Mouse (Mus musculus) hindbrain, embryonic 11.5 days (tissue): Measurements from ENCODE around the gene Ryr1. TPM values are rescaled to one million over a fixed set of nuclear protein-coding genes. Genes with fewer than 3 reads are reported as not detected.
"Not testable (repeated sequence)": the region's sequence is repeated elsewhere in the genome, so short reads cannot be mapped to it uniquely, and the experiment has no call there.

Experiments
- ATAC-seq: fragments of 200-750 bp; cut with Nextera tagmentation; 2 replicates; pipeline ENCODE4 v1.8.0; 2017; ENCODE audit warnings: mild to moderate bottlenecking, moderate TSS enrichment, moderate library complexity; ENCODE audit not compliant: low FRiP score
- DNase-seq: peaks from one replicate; pipeline ENCODE4 v3.0.0-alpha.2; 2015; ENCODE audit warnings: low spot score
- H3K27ac ChIP-seq: fragments of 300-500 bp; sonication (generic); 2 replicates; pipeline ENCODE4 v1.5.1; 2014; ENCODE audit warnings: mild to moderate bottlenecking, low read depth, low read length
- H3K27me3 ChIP-seq: fragments of 300-500 bp; sonication (generic); 2 replicates; pipeline ENCODE4 v1.6.1; 2014; ENCODE audit warnings: mild to moderate bottlenecking, low read length, moderate library complexity, mixed read lengths; ENCODE audit not compliant: control insufficient read depth, insufficient read depth
- H3K36me3 ChIP-seq: fragments of 300-500 bp; sonication (generic); 2 replicates; pipeline ENCODE4 v1.6.1; 2014; ENCODE audit warnings: mild to moderate bottlenecking, low read length, moderate library complexity, mixed read lengths; ENCODE audit not compliant: control insufficient read depth, insufficient read depth
- H3K4me1 ChIP-seq: fragments of 300-500 bp; sonication (generic); replicated peaks from 2 replicates; pipeline ENCODE4 v1.6.1; 2014; ENCODE audit warnings: low read length, mixed read lengths; ENCODE audit not compliant: control insufficient read depth, insufficient read depth
- H3K4me2 ChIP-seq: fragments of 300-500 bp; sonication (generic); replicated peaks from 2 replicates; pipeline ENCODE4 v1.6.1; 2014; ENCODE audit warnings: mild to moderate bottlenecking, low read depth, low read length
- H3K4me3 ChIP-seq: fragments of 300-500 bp; sonication (generic); 2 replicates; pipeline ENCODE4 v1.5.1; 2014; ENCODE audit warnings: low read depth, low read length
- H3K9ac ChIP-seq: fragments of 300-500 bp; sonication (generic); 2 replicates; pipeline ENCODE4 v1.6.1; 2014; ENCODE audit warnings: low read depth, low read length
- H3K9me3 ChIP-seq: fragments of 300-500 bp; sonication (generic); 2 replicates; pipeline ENCODE4 v1.6.1; 2016; ENCODE audit warnings: low read length; ENCODE audit not compliant: control insufficient read depth
- WGBS: fragments of 180-500 bp; shearing (Covaris S2); extraction: QIAGEN DNeasy Blood & Tissue Kit; methylation state at CpG from one replicate; pipeline ENCODE4 v1.1.7; 2014; 5-methylcytosine and 5-hydroxymethylcytosine counted together
- polyA plus RNA-seq: library from polyadenylated mRNA; unstranded; fragments of >200 nt; fragmentation: Nextera tagmentation; extraction: Ambion mirVana; gene quantifications from 2 replicates; pipeline ENCODE4 v1.2.1, GENCODE M21; 2014

Gene Ryr1
- polyA plus RNA-seq, 1 experiment from 2014 or later = 1.1 TPM

DNA sequence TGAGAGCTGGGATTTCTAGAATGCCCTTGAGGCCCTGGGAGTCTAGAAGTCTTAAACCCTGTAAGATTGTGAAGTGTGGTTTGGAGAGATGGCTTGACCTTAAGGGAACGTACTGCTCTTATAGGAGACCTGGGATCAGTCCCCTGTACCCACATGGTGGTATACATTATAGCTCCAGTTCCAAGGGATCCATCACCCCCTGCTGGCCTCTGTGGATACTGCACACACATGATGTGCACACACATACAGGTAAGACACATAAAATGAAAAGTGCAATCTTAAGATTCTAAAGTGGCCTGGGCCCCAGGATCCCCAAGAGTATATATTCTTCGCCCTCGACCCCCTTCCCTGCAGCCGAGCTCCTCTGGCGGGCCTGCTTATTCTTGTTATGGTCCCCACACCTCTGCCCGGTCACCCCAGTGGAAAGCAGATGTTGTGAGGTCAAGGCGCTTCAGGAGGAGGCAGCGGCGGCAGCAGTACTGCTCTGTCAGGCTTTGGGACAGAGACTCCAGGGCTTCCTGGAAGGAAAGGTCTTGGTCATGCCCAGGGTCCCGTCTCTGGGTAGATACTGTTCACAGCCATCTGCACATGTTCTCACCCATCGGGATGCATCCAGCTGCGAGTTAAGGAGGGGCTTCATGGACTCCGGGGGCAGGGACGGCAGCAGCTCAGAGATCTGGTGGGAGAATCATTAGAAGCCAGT, 29.2 kb upstream of the Ryr1 start:
- H3K4me1 ChIP-seq = no peaks in the 10 kb centered on the region
- 96% methylated on average over 14 of the region's 14 CpGs for WGBS
- H3K4me3 ChIP-seq = no peak overlapping the region
- no peak overlapping the region for H3K27ac ChIP-seq
- H3K9me3 ChIP-seq = no peaks in the 10 kb centered on the region
- H3K36me3 ChIP-seq = no peaks in the 10 kb centered on the region
- no peak overlapping the region for H3K4me2 ChIP-seq
- H3K9ac ChIP-seq = no peak overlapping the region
- DNase-seq (no peak), ATAC-seq (no peak)
- peaks cover 5% of the 10 kb centered on the region; the same call in 1 of the 2 replicates for H3K27me3 ChIP-seq

DNA sequence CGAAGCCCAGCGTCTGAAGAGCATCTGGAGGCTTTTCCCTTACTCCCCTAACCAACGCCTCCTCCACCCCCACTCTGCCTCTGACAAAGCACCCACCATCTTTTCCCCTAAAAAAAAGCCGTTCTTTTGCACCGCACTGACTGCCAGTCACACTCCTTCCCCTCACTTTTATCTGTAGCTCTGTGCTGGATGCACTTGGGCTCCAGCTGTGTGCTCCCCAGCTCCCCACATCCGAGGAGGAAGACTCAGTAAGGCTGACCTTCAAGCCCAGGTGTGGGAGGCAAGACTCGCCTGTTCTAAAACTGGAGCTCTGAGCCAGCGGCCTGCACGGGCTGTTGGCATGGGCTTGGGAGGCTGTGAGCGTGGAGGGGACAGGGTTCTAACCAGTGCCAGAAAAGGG, 26.5 kb upstream of the Ryr1 start:
- H3K9me3 ChIP-seq = no peaks in the 10 kb centered on the region
- ATAC-seq = no peak
- H3K4me1 ChIP-seq = no peaks in the 10 kb centered on the region
- H3K4me2 ChIP-seq = no peak overlapping the region
- H3K36me3 ChIP-seq = no peaks in the 10 kb centered on the region
- no peak overlapping the region for H3K9ac ChIP-seq
- DNase-seq = no peak
- H3K27ac ChIP-seq = no peak overlapping the region
- H3K27me3 ChIP-seq = 0 out of 2 replicates have a peak, but pooled peaks cover 2% of the 10 kb centered on the region
- no peak overlapping the region for H3K4me3 ChIP-seq
- 74% methylated on average over 10 of the region's 10 CpGs for WGBS

DNA sequence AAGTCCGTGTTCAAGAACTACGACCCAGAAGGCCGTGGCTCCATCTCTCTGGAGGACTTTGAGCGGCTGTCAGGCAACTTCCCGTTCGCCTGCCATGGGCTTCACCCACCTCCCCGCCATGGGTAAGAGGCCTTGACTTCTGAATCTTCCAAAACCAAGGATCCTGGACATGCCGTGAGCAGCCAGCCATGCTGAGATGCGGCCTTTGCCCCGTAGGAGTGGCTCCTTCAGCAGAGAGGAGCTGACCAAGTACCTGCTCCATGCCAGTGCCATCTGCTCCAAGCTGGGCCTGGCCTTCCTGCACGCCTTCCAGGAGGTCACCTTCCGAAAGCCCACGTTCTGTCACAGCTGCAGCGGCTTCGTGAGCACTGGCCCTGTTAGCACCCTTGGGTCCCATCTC, 23.8 kb upstream of the Ryr1 start:
- WGBS = 87% methylated on average over 15 of the region's 15 CpGs
- no peaks in the 10 kb centered on the region for H3K36me3 ChIP-seq

DNA sequence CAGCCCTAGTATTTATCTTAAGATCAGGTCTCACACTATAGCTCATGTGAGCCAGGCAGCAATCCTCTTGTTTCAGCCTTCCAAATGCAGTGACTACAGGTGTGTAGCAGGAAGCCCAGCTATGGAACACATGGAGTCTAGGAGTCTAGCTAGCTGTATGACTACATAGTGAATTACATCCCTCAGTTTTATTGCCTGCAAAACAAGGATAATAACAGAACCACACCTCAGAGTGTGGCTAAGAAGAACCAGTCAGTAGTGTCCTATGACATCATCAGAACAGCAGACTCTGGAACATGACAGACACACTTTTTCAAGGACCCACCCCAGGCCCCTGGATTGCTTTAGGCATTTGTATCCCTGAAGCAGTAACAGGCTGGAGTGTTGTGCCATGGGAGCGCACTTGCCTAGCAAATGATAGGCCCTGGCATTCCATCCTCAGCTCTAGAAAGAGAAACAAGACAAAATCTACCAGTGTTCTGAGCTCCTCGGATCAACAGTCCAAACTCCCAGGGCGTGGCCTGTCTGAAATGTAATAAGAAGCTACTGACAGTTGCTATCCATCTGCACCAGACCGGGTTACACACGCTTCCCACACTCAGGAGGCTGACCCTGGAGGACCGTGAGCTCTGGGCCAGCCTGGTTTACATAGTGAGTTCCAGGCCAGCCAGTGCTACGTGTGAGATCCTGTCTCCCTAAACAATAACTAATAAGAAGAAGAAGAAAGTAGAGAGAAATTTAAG, 21.8 kb upstream of the Ryr1 start:
- no peak overlapping the region for H3K27ac ChIP-seq
- no peak overlapping the region for H3K4me3 ChIP-seq
- no peaks in the 10 kb centered on the region for H3K36me3 ChIP-seq
- no peak overlapping the region for H3K4me2 ChIP-seq
- H3K27me3 ChIP-seq = no peaks in the 10 kb centered on the region
- no peaks in the 10 kb centered on the region for H3K9me3 ChIP-seq
- no peak overlapping the region for H3K9ac ChIP-seq
- WGBS = 84% methylated on average over 7 of the region's 7 CpGs
- ATAC-seq (no peak), DNase-seq (no peak)
- H3K4me1 ChIP-seq = no peaks in the 10 kb centered on the region

More for the DNA sequence above, 23.8 kb upstream of the Ryr1 start:
- DNase-seq = no peak
- Histone ChIP-seq H3K4me3 (no peak overlapping the region), H3K4me1 (no peaks in the 10 kb centered on the region), H3K9me3 (no peaks in the 10 kb centered on the region), H3K9ac (no peak overlapping the region), H3K27me3 (no peaks in the 10 kb centered on the region), H3K4me2 (no peak overlapping the region), H3K27ac (no peak overlapping the region)
- no peak for ATAC-seq

DNA sequence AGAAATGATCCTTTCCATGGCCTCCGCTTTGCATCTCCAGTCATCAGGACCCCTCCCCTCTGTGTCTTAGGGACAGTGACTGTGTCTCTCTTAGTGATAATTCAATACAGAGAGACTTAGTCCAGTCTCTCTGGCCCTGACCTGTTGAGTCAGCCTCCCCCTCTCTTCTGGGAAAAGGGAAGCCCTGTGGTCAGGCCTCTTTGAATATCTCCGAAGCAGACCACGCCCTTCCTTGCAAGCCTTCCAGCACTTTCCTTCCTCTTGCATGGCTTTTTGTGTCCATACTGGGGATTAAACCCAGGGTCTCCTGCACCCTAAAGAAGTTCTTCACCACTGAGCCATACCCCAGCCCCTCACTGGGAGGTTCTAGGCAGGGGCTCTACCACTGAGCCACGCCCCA, 19.0 kb upstream of the Ryr1 start:
- Histone ChIP-seq H3K4me2 (no peak overlapping the region), H3K4me1 (no peaks in the 10 kb centered on the region), H3K9me3 (no peaks in the 10 kb centered on the region), H3K9ac (no peak overlapping the region), H3K27ac (no peak overlapping the region), H3K27me3 (no peaks in the 10 kb centered on the region), H3K36me3 (no peaks in the 10 kb centered on the region), H3K4me3 (no peak overlapping the region)
- no peak for ATAC-seq
- DNase-seq = no peak
- 92% methylated on average over 4 of the region's 4 CpGs for WGBS

DNA sequence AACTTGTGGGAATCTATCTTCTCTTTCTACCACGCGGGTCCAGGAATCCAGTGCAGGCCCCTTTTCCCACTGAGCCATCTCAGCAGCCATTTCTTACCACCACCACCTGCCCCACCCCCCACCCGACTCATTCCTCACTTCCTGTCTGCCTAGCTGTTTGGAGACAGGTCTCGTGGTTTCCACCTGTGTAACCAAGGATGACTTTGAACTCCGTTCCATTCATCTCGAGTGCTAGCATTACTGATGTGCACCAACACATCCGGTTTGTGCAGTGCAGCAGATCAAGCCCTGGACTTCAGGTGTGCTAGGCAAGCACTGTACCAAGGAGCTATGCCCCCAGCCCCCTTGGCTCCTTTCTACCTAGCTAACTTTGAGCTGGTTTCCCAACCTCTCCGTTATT, 16.4 kb upstream of the Ryr1 start:
- Histone ChIP-seq H3K27me3 (no peaks in the 10 kb centered on the region; the same call in 1 of the 2 replicates), H3K4me1 (no peaks in the 10 kb centered on the region), H3K4me3 (no peak overlapping the region), H3K27ac (no peak overlapping the region), H3K9ac (no peak overlapping the region), H3K36me3 (no peaks in the 10 kb centered on the region), H3K4me2 (no peak overlapping the region), H3K9me3 (no peaks in the 10 kb centered on the region)
- DNase-seq = no peak
- 84% methylated on average over 8 of the region's 8 CpGs for WGBS
- no peak for ATAC-seq

DNA sequence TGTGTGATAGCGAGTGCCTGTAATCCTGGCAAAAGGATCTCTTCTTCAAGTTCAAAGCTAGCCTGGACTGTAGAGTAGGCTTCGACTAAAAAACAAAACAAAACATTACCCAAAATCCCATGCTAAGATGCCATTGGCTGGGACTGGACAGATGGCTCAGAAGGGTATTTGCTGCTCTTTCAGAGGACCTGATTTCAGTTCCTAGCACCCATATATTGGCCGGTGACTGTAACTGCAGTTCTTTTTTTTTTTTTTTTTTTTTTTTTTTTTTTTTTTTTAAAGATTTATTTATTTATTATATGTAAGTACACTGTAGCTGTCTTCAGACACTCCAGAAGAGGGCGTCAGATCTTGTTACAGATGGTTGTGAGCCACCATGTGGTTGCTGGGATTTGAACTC, 14.3 kb upstream of the Ryr1 start:
- not testable (repeated sequence) for H3K9ac ChIP-seq, ATAC-seq

DNA sequence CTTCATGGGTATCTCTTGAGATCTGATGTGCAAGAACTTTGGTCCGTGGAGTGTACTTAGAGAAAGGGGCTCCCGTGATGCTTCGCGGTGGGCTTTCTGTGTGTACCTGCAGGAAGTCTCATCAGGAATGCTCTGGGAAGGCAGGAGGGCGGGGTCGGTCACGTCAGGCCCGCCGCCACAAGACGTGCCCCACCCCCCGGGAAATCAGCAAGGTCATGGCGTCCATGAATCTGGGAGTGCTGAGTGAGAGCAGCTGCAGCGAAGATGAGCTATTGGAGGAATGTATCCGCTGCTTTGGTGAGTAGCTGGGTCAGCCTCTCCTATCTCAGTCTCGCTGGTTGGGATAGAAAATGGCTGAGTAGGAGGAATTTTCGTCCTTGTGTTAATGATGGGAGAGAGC, 12.4 kb upstream of the Ryr1 start:
- Histone ChIP-seq H3K27ac (no peak overlapping the region), H3K27me3 (peaks cover 5% of the 10 kb centered on the region), H3K4me1 (no peaks in the 10 kb centered on the region), H3K9me3 (no peaks in the 10 kb centered on the region), H3K4me2 (no peak overlapping the region), H3K9ac (no peak overlapping the region), H3K4me3 (no peak overlapping the region), H3K36me3 (no peaks in the 10 kb centered on the region)
- DNase-seq (no peak), ATAC-seq (no peak)
- WGBS = 41% methylated on average over 16 of the region's 16 CpGs

More for the DNA sequence above, 14.3 kb upstream of the Ryr1 start:
- H3K4me3 ChIP-seq, H3K27ac ChIP-seq, H3K4me2 ChIP-seq, H3K4me1 ChIP-seq, DNase-seq, H3K9me3 ChIP-seq, H3K36me3 ChIP-seq, H3K27me3 ChIP-seq: not testable (repeated sequence)
- 89% methylated on average over 3 of the region's 4 CpGs for WGBS
